29 mouse cellular contexts compared by ENCODE assay signal in the genomic region with DNA sequence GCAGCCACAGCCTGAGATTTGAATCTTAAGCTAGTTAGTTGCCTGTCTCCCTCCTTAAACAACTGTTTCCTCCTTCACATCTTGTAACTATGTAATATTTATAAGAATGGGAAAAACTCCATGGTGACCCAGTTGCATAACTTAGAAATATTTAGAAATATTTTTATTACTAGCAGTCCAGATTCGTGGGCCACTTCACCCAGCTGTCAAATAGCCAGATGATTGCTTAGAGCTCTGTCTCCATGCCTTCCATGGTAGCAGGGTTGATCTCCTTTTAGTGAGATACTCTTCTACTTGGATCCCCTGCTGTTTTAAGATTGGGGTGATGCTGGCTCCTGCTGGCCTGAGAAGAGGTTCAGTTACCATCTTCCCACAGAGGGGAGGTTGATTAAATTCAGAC. TPM values are rescaled to one million over a fixed set of nuclear protein-coding genes. Genes with fewer than 3 reads are reported as not detected.
DNase-seq lines count a peak whose midpoint lies in the region; ATAC-seq and TF ChIP-seq lines count a peak whose summit lies in the region.
"Had no signal": no experiment of that assay in that cellular context is flagged by ENCODE, and none has a peak within 500 bp of the region (broad histone marks: within the 10 kb centered on the region; RNA-seq: fewer than 3 reads in every experiment).

No protein-coding gene starts in this region.

- peak; percentile 20 for DNase-seq in lung, postnatal 10 days
- no peak for DNase-seq in lung, adult 2 months
- peak; percentile 64 for DNase-seq in NIH3T3 (ENCODE audit: low read depth)
- no peak for DNase-seq in urinary bladder, postnatal 36 days (ENCODE audit: low spot score in 2 of 2)
- DNase-seq: adrenal gland, adult 8-10 months; adrenal gland, postnatal 36 days; B cell, adult 2 months; cerebellum, adult 11 months; cerebellum, adult 8-10 months; cerebellum, postnatal 10 days; cerebellum, postnatal 36 days; embryo, embryonic 11 days; forebrain, postnatal 0 days; gastrocnemius, postnatal 36 days; heart, adult 2 months; heart, postnatal 14 days; heart, postnatal 4 days had no signal

- no peak for ATAC-seq in erythroid progenitor cell, adult 5-6 weeks (replicated peaks; ENCODE audit: low FRiP score, poor library complexity, severe bottlenecking)
- ATAC-seq: forebrain, embryonic 14.5 days; forebrain, postnatal 0 days; hindbrain, postnatal 0 days; inflammation-experienced regulatory T-cells, adult 6 months; intestine, embryonic 16.5 days had no signal

- no peak for TF ChIP-seq POLR2A in lung, adult 2 months (IDR thresholded peaks at IDR 0.05; ENCODE audit: borderline replicate concordance, extremely low read depth, low read depth, low read length)

- TF ChIP-seq CTCF in lung, adult 2 months (IDR thresholded peaks at IDR 0.05; ENCODE audit: insufficient read depth, low read length): no peak

- WGBS in lung, adult 2 months: 48% methylated on average over 1 of the region's 1 CpGs

- peak overlapping the region; percentile 75 for H3K27ac ChIP-seq in brown adipose tissue, adult 24 weeks (replicated peaks; ENCODE audit: low read depth, low read length)
- H3K27ac ChIP-seq: embryonic facial prominence, embryonic 10.5 days; embryonic facial prominence, embryonic 13.5 days; heart, adult 2 months; heart, embryonic 10.5 days; heart, embryonic 13.5 days; hindbrain, embryonic 14.5 days; hindbrain, postnatal 0 days had no signal

- H3K4me1 ChIP-seq in lung, adult 2 months (ENCODE audit: control insufficient read depth, insufficient read depth, low read length): no peaks in the 10 kb centered on the region
- H3K4me1 ChIP-seq in brown adipose tissue, adult 24 weeks (ENCODE audit: control insufficient read depth, insufficient read depth, insufficient read length, low read length): peaks cover 26% of the 10 kb centered on the region
- H3K4me1 ChIP-seq: embryonic facial prominence, embryonic 13.5 days; heart, embryonic 10.5 days; heart, embryonic 13.5 days had no signal

- H3K4me3 ChIP-seq in lung, adult 2 months (replicated peaks; ENCODE audit: extremely low read depth, low read depth, low read length): no peak overlapping the region
- H3K4me3 ChIP-seq in brown adipose tissue, adult 24 weeks (ENCODE audit: insufficient read depth, low read depth, low read length): no peak overlapping the region
- H3K4me3 ChIP-seq: embryonic facial prominence, embryonic 10.5 days; embryonic facial prominence, embryonic 13.5 days; erythroblast, embryonic 14.5 days; heart, adult 2 months; heart, embryonic 10.5 days; heart, embryonic 13.5 days had no signal

RNA-seq across cellular contexts. Expression of a gene that starts 33.2 kb away (rescaled TPM):
- 12.7 and 18.3 TPM in 2 replicates for polyA plus RNA-seq in lung, adult 2 months (2012; rRNA removed)
- polyA plus RNA-seq in brown adipose tissue, adult 24 weeks (2012; ENCODE audit: insufficient read depth, insufficient read length, missing spikeins): 25.4 and 29.0 TPM in 2 replicates
- total RNA-seq in erythroid progenitor cell, adult 5-6 weeks (2015; ENCODE audit: low replicate concordance): 6.7 and 8.6 TPM in 2 replicates
- 4.0 and 5.4 TPM in 2 replicates for total RNA-seq in erythroid progenitor cell, adult 5-6 weeks (2017; ENCODE audit: low replicate concordance)

RNA-seq across cellular contexts. Expression of a gene that starts 35.5 kb away (rescaled TPM):
- 56.1 and 59.5 TPM in 2 replicates for polyA plus RNA-seq in lung, adult 2 months (2012; rRNA removed)
- polyA plus RNA-seq in brown adipose tissue, adult 24 weeks (2012; ENCODE audit: insufficient read depth, insufficient read length, missing spikeins): 12.4 and 13.4 TPM in 2 replicates
- 2.2 and 5.4 TPM in 2 replicates for total RNA-seq in erythroid progenitor cell, adult 5-6 weeks (2015; ENCODE audit: low replicate concordance)
- 1.8 TPM in 1 of 2 replicates, not detected in the other for total RNA-seq in erythroid progenitor cell, adult 5-6 weeks (2017; ENCODE audit: low replicate concordance)

Comparison
In these comparisons a context has a peak if more than half of its experiments do, and no peak if none do; other contexts are left out.
1. DNase-seq: peak in lung, postnatal 10 days (single experiment) and NIH3T3 (single experiment); none in lung, adult 2 months (single experiment) and urinary bladder, postnatal 36 days (0 of 2).